Mouse (Mus musculus): ENCODE measurements around the gene Rpsa.
"Not testable (repeated sequence)": the region's sequence is repeated elsewhere in the genome, so short reads cannot be mapped to it uniquely, and the experiment has no call there.

The Rpsa gene

DNA sequence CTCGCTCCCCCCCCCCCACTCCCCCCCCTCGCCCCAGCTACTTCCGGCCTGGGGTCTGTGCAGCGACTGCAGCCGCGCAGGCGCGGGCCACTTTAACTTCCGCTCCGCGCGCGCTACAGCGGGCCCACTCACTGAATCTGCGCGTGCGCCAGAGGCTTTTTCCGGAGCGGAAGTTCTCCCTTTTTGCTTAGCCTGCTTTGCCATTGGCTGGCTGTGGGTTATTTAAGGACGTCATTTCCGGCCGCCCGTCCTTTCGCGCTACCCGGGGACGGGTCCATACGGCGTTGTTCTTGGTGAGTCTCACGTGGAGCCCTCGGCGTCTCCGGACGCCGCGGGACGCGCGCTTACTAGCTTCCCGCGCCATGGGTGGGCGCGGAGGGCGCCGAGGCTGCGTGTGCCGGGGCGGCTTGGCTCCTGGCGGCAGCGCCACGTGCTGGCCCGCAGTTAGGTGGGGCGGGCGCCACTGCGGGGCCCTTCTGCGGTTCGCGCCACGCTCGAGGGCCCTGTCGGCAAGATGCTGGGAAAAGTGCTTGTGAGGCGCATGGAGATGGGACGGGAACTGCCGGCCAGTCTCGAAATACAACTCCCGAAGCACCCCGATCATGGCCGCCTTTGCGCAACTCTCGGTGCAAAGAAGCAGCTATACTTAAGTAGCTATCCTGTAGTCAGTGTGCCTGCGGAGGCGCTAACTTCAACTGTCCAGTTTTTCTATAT, at the start of gene Rpsa:
Gene Rpsa (plus strand): TSS at position 152 of the 714 bp plus-strand sequence.
- DNase-seq: peak; percentile 97

GRCm38 (mm10) chr9:120078241-120078640, 49.2 kb upstream of the Rpsa start:
- DNase-seq: no peak

GRCm38 (mm10) chr9:120079901-120080300, 47.6 kb upstream of the Rpsa start:
- no peak for DNase-seq

GRCm38 (mm10) chr9:120080546-120081108, 46.9 kb upstream of the Rpsa start:
- DNase-seq: no peak

- DNase-seq: no peak
Measured at GRCm38 (mm10) chr9:120081247-120081646, 46.2 kb upstream of the Rpsa start.

DNA sequence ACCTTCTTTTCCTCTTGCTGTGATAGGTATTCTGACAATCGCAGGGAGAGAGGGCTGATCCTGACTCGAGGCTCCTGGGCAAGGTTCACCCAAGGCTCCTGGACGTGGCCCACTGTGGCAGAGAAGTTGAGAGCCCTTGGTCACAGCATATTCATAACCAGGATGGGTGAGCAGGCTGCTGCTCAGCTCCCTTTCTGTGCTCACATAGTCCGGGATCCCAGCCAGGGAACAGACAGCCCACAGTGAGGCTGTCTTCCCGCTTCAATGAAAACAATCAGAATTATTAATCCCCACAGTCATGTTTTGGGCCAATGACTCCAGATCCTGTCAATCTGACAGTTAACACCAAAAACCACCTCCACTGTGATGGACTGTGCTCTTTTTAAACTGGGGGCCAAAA, 45.5 kb upstream of the Rpsa start:
- peak; percentile 82 for DNase-seq

GRCm38 (mm10) chr9:120082691-120083090, 44.8 kb upstream of the Rpsa start:
- no peak for DNase-seq

DNA sequence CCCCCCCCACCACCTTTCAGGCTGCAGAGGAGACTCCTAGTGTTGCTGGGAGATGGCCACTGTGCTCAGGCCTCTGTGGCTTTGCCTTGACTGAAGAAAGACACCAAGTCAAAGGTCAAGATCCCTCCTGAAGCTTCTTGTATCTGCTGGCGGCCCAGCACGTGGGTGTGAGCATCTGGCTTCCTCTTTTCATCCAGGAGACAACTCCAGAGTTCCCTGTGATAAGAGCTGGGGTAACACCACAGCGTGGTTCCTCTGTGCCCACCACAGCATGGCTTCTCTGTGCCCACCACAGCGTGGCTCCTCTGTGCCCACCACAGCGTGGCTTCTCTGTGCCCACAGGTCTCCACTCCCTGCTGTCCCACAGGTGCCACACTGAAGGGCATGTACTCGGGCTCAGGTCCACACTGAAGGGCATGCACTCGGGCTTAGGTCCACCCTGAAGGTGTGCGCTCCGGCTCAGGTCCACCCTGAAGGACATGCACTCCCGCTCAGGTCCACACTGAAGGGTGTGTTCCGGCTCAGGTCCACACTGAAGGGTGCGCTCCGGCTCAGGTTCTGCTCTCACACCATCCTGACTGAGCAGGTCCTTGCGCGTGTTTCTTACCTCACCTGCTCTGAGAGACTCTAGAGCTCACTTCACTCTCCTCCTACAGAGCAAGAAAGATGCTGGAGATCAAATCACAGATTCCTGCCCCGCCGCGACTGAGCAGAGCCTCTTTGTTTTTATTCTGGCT, 44.2 kb upstream of the Rpsa start:
- DNase-seq: no peak

DNA sequence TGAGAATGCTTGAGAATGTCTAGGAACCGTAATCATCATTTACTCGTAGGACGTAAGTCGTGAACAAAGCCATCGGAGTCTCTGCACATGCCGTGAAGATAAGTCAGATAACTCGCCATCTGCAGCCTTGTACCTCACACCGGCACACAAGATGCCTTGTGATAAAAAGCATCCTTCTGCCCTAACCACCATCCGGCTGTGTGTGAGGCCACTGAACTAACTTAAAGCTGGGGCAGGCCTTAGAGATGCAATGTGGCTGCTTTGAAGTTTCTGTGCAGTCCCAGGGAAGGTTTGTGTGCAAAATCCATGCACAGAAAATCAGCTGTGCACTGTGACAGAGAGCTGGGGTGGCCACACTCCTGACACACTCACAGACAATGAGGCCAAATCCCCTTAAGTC, 43.1 kb upstream of the Rpsa start:
- DNase-seq: no peak

DNA sequence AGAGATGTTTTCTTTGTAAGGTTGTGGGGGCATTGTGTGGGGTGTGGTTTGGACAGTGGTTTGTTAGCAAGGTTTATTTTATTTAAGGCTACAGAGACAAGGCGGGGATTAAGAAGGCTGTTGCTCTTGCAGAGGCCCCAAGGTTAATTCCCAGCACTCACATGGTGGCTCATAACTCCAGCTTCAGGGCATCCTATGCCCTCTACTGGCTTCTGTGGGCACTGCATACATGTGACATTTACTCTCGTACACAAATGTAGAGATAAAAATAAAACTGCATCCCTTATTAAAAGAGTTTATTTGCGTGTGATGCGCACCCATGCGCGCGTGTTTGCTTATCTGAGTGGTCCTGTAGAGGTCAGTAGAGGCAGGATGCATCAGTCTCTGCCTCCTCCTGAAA, 38.4 kb upstream of the Rpsa start:
- no peak for DNase-seq

DNA sequence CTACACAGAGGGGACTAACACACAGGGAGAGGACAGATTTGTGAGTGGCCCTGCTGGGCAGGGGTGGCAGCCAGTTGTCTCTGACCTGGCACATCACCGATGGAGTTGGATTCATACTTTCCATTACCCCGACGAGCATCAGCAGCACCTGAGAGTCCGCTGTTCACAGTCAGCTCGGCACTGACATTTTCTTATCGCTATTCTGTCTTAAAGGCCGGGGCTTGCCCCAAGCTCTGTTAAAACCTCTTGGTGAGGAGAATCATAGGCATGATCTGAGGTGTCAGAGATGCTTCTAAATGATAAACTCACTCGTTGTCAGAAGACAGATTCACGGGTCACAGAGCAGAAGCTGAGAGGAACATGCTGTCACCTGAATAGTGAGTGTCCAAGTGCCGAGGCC, 36.4 kb upstream of the Rpsa start:
- no peak for DNase-seq

- DNase-seq: no peak
Measured at GRCm38 (mm10) chr9:120091696-120092238, 35.7 kb upstream of the Rpsa start, which contains the start of gene Ccr8. Gene Ccr8 (plus strand): TSS chr9:120092114.

- DNase-seq: no peak
Measured at GRCm38 (mm10) chr9:120093701-120094100, 33.8 kb upstream of the Rpsa start.

DNA sequence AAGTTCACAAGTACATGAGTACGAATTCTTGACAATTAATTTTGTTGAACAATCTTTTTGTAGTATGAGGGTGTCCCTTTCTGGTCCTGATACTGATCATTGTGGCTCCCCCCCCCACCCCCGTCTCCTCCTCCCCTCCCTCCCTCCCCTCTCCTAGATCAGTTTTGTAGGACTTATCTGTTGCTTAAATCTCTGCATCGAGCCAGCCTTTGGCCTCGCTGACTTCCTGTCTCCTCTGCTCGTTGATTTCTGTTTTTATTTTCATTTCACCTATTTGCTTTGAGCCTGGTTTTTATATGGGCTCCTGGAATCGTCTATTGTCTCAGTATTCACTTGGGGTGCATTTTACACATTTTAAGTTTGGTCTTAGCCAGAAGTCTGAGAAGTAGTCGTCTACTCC, 31.6 kb upstream of the Rpsa start:
- no peak for DNase-seq

GRCm38 (mm10) chr9:120098682-120099081, 28.8 kb upstream of the Rpsa start:
- DNase-seq: no peak

DNA sequence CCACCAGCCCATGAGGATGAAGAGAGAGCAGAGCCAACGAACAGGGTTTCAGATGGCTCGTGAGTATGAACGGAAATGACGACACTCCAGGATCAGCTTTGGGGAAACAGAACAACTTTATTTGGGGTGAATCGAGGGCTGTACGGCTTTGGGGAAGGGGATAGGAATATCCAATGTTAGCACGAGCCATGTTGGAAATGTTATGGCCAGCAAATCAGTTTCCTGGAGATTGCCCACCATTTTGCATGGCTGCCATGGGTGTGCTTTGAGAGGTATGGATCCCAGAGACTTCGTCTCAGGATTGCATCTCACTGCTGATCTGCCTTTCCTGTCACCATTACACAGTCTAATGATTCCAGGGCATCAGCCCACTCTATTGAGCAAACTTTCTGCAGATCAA, 28.2 kb upstream of the Rpsa start:
- no peak for DNase-seq

DNA sequence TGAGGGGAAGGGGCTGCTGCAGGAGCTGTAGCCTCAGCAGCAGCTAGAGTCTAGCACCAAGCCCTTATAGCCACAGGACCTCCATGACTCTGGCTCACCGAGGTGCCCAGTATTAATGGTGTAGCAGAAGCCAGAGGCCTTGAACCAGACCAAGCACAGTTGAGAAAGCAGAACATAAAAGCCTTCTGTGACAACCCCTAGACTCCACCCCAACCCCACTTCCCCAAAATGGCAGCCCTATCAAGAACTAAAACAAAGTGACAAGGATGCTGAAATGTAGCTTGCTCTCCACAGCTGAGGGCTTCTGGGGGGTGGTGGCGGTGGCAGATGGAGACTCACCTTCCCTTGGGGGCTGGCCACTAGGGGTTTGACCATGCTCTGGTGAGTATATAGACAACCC, 26.3 kb upstream of the Rpsa start:
- no peak for DNase-seq

DNA sequence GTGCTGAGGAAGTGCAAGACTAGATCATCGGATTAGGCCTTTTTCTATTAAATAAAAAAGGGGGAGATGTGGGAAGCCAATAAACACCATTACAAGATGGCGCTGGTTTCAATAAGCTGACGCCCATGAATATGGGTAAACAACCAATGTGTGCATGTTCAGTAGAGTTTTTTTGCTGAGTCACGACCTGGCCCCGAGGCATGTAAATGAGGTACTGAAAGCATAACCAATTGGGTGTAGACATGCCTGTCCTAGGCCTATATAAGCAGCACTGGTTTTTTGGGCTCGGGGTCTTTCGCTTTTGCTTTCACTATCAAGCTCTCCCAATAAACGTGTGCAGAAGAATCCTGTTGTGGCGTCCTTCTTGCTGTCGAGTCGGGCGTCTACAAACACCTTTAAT, 18.5 kb upstream of the Rpsa start:
- not testable (repeated sequence) for DNase-seq

DNA sequence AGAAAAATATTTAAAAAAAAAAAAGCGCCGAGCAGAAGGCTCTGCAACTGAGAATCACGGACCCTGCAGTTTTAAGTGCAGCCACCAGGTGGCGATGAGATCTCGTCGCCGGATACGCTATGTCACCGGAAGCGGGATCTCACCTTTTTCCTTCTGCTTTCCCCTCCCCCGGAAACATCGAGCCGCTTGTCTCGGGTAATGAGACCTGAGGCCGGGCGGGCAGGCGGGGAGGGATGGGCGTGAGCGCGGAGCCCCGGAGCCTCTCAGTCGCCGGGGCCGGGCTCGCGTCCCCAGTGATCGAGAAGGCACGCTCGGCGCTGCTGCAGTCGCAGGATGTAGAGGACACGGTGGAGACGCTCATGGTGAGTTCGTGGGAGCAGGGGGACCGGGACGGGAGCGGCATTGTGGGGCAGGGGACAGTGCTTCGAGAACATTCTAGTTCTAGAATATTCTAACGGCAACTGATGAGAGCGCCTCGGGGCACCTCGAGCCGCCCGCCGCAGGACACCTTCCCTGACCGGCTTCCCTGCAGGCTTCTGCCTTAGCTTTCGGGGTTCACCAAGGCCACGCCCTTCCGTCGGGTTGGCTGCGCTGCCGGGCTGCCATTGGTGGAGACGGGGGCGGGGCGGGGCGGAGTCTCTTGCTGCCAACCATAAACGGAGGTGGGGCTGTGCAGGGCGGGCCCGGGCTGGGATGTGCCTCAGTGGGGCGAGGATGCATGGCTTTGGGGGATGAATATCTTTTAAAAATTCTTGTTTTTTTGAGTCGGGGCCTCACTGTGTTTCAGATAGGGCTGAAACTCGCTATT, 17.1 kb upstream of the Rpsa start, which contains the start of gene Slc25a38:
Gene Slc25a38 (plus strand): TSS at position 164 of the 808 bp plus-strand sequence.
- peak; percentile 98 for DNase-seq

DNA sequence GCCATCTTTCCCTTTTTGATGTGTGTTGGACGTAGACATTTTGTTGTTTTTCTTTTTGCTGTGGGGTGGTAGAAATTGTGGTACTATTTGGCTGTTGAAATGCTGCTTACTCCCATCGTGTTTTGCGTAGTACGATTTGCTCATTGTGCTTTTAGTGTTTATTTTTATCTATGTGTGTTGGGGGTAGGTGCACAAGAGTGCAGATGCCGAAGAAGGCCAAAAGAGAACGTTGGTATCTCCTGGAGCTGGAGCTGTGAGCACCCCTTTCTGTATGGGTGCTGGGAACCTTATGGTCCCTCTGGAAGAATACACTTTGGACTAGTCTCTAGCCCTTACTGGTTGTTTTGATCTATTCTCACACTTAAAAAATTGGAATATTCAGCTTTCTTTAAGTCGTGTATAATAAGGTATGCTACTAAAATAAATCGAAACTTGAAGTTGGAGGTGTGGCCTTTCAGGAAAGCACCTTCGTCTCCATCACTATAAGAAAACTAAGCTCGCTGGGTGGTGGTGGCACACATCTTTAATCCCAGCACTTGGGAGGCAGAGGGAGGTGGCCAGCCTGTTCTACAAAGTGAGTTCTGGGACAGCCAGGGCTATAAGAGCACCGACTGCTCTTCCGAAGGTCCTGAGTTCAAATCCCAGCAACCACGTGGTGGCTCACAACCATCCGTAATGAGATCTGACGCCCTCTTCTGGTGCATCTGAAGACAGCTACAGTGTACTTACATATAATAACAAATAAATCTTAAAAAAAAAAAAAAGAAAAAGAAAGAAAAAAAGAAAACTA, 16.1 kb upstream of the Rpsa start:
- no peak for DNase-seq

DNA sequence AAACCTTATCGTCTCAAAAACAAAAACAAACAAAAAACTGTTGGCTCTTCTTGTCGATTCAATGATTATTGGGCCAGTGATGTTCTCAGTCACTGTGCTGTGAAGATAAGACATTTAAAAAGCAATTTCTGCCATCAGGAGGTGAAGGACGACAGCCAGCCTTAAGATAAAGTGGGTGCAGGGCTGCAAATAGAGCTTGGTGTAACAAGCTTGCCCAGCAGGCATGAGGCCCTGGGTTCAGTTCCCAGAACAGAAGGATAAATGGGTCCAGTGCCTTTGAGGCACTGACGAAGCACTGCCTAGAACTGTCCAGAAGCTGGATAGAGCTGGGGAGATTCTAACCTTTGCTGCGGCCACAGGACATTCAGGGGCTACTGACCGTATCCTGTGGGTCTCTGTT, 15.0 kb upstream of the Rpsa start:
- DNase-seq: no peak

GRCm38 (mm10) chr9:120113456-120113855, 14.0 kb upstream of the Rpsa start:
- no peak for DNase-seq

Data from layer of hippocampus, adult 9-11 months (tissue).